Mouse (Mus musculus) heart, adult 18-20 months (tissue): ENCODE data around the gene Lap3. TPM values are rescaled to one million over a fixed set of nuclear protein-coding genes. Genes with fewer than 3 reads are reported as not detected.

Experiments used
- total RNA-seq, 2 experiments: library from RNA; stranded (reverse); gene quantifications; 2 replicates each; pipeline ENCODE4 v1.2.3; 2021

The Lap3 gene
- total RNA-seq, 2 experiments from 2014 or later, result 115 to 134 TPM

Other genes with a start within 250 kb of the Lap3 start
- 10 to 100 TPM; 90.5 to 92.1 TPM for gene Qdpr, start 43.1 kb upstream of the Lap3 start, total RNA-seq
- not detected for gene Clrn2, start 39.6 kb upstream of the Lap3 start, total RNA-seq
- 10 to 100 TPM; 56.7 to 61.3 TPM for gene Med28, start 26.9 kb downstream of the Lap3 start, total RNA-seq
- under 1 TPM; 0.05 to 0.08 TPM for gene Fam184b, start 146.2 kb downstream of the Lap3 start, total RNA-seq
- under 1 TPM; 0.44 to 0.84 TPM for gene Ncapg, start 176.5 kb downstream of the Lap3 start, total RNA-seq